Comparison of ENCODE assay signal across 8 mouse cellular contexts in genomic region chr4:135507547-135508350, GRCm38 (mm10). TPM values are rescaled to one million over a fixed set of nuclear protein-coding genes. Genes with fewer than 3 reads are reported as not detected.
DNase-seq lines count a peak whose midpoint lies in the region; ATAC-seq and TF ChIP-seq lines count a peak whose summit lies in the region.

No protein-coding gene starts in this region.

- peak overlapping the region; percentile 28 for H3K4me3 ChIP-seq in kidney, embryonic 14.5 days (ENCODE audit: low read length)
- peak overlapping the region; percentile 31 for H3K4me3 ChIP-seq in heart, embryonic 15.5 days
- H3K4me3 ChIP-seq in lung, postnatal 0 days (ENCODE audit: low read depth, low read length): no peak overlapping the region

- TF ChIP-seq EP300 in lung, postnatal 0 days (IDR thresholded peaks at IDR 0.05): no peak

- H3K27ac ChIP-seq in kidney, embryonic 14.5 days (ENCODE audit: low read depth, low read length): no peak overlapping the region
- no peak overlapping the region for H3K27ac ChIP-seq in heart, embryonic 15.5 days
- no peak overlapping the region for H3K27ac ChIP-seq in lung, postnatal 0 days (ENCODE audit: low read length)

- no peaks in the 10 kb centered on the region for H3K36me3 ChIP-seq in kidney, embryonic 14.5 days (ENCODE audit: control insufficient read depth, insufficient read depth, low read length)
- no peaks in the 10 kb centered on the region for H3K36me3 ChIP-seq in heart, embryonic 15.5 days
- no peaks in the 10 kb centered on the region for H3K36me3 ChIP-seq in lung, postnatal 0 days (ENCODE audit: insufficient read depth, low read length)

- ATAC-seq in kidney, embryonic 14.5 days (ENCODE audit: low FRiP score, low TSS enrichment): 0 out of 2 replicates have a peak, but pooled peaks have one; percentile 21
- no peak; the same call in 1 of the 2 replicates for ATAC-seq in heart, embryonic 15.5 days (replicated peaks; ENCODE audit: insufficient number of reproducible peaks, insufficient read depth, low FRiP score, low read depth)
- ATAC-seq in lung, postnatal 0 days: peak; percentile 37; the same call in 1 of the 2 replicates

- H3K9me3 ChIP-seq in kidney, embryonic 14.5 days (ENCODE audit: control insufficient read depth, low read length): no peaks in the 10 kb centered on the region
- no peaks in the 10 kb centered on the region for H3K9me3 ChIP-seq in heart, embryonic 15.5 days (replicated peaks)
- H3K9me3 ChIP-seq in lung, postnatal 0 days (ENCODE audit: low read length): no peaks in the 10 kb centered on the region

- WGBS in kidney, embryonic 14.5 days: 10% methylated on average over 22 of the region's 22 CpGs
- 11% methylated on average over 22 of the region's 22 CpGs for WGBS in heart, embryonic 15.5 days
- WGBS in lung, postnatal 0 days: 7% methylated on average over 22 of the region's 22 CpGs

- peak overlapping the region; percentile 46 for H3K4me2 ChIP-seq in kidney, embryonic 14.5 days (replicated peaks; ENCODE audit: low read depth, low read length)
- peak overlapping the region; percentile 54 for H3K4me2 ChIP-seq in heart, embryonic 15.5 days
- H3K4me2 ChIP-seq in lung, postnatal 0 days (replicated peaks; ENCODE audit: low read depth, low read length): peak overlapping the region; percentile 38

- DNase-seq in kidney, adult 8-10 months: no peak
- peak; percentile 79 for DNase-seq in embryo, embryonic 11 days
- DNase-seq in layer of hippocampus, postnatal 10 days (ENCODE audit: low spot score in 2 of 2): peak; percentile 58 to 74
- peak; percentile 50 for DNase-seq in lung, postnatal 0 days (ENCODE audit: low spot score)
- DNase-seq in right cerebral cortex, adult 2 months (ENCODE audit: low spot score in 2 of 2): peak; percentile 67 to 78
- DNase-seq in ovary, postnatal 36 days (ENCODE audit: low spot score): no peak

- peak; percentile 72 for TF ChIP-seq CTCF in lung, postnatal 0 days (IDR thresholded peaks at IDR 0.05)

- peaks cover 7% of the 10 kb centered on the region; the same call in 1 of the 2 replicates for H3K4me1 ChIP-seq in kidney, embryonic 14.5 days (ENCODE audit: control insufficient read depth, insufficient read depth, low read length)
- peaks cover 8% of the 10 kb centered on the region for H3K4me1 ChIP-seq in heart, embryonic 15.5 days (replicated peaks)
- H3K4me1 ChIP-seq in lung, postnatal 0 days (ENCODE audit: insufficient read depth, low read depth, low read length): no peaks in the 10 kb centered on the region

- H3K9ac ChIP-seq in kidney, embryonic 14.5 days (ENCODE audit: low read depth, low read length): peak overlapping the region; percentile 32; the same call in 1 of the 2 replicates
- H3K9ac ChIP-seq in heart, embryonic 15.5 days: peak overlapping the region; percentile 32; the same call in 1 of the 2 replicates
- H3K9ac ChIP-seq in lung, postnatal 0 days (replicated peaks; ENCODE audit: low read depth): 0 out of 2 replicates have a peak overlapping the region, but pooled peaks have one; percentile 12

- H3K27me3 ChIP-seq in kidney, embryonic 14.5 days (ENCODE audit: control insufficient read depth, insufficient read depth, low read length): no peaks in the 10 kb centered on the region
- H3K27me3 ChIP-seq in heart, embryonic 15.5 days: peaks cover 8% of the 10 kb centered on the region
- H3K27me3 ChIP-seq in lung, postnatal 0 days (replicated peaks; ENCODE audit: insufficient read depth, low read length): no peaks in the 10 kb centered on the region

RNA-seq across cellular contexts. Expression of gene Nipal3, which starts 12.9 kb away (rescaled TPM):
- 2.7 and 3.8 TPM in 2 replicates for polyA plus RNA-seq in kidney, embryonic 14.5 days (2014; fragmentation: Nextera tagmentation; extraction: Ambion mirVana)
- 4.1 and 5.2 TPM in 2 replicates for polyA plus RNA-seq in heart, embryonic 15.5 days (2015; fragmentation: Nextera tagmentation; extraction: Ambion mirVana)
- total RNA-seq in layer of hippocampus, postnatal 10 days (2021): 10 to 100 TPM; 60.9 to 66.2 TPM
- polyA plus RNA-seq in lung, postnatal 0 days (2015; fragmentation: Nextera tagmentation; extraction: Ambion mirVana): 9.7 and 12.0 TPM in 2 replicates

RNA-seq across cellular contexts. Expression of gene Stpg1, which starts 13.2 kb away (rescaled TPM):
- 0.64 and 0.81 TPM in 2 replicates for polyA plus RNA-seq in kidney, embryonic 14.5 days (2014; fragmentation: Nextera tagmentation; extraction: Ambion mirVana)
- 0.34 and 0.43 TPM in 2 replicates for polyA plus RNA-seq in heart, embryonic 15.5 days (2015; fragmentation: Nextera tagmentation; extraction: Ambion mirVana)
- total RNA-seq in layer of hippocampus, postnatal 10 days (2021): 1 to 10 TPM; 1.1 to 2.3 TPM
- 0.83 and 0.85 TPM in 2 replicates for polyA plus RNA-seq in lung, postnatal 0 days (2015; fragmentation: Nextera tagmentation; extraction: Ambion mirVana)

Comparison
In these comparisons a context has a peak if more than half of its experiments do, and no peak if none do; other contexts are left out.
1. DNase-seq: peak in embryo, embryonic 11 days (single experiment), layer of hippocampus, postnatal 10 days (2 of 2), lung, postnatal 0 days (single experiment) and right cerebral cortex, adult 2 months (2 of 2); none in kidney, adult 8-10 months (0 of 2) and ovary, postnatal 36 days (single experiment).
2. Peak in every context shown above with its lines, with median percentiles within 50 percentile points of each other: H3K4me2 ChIP-seq and H3K9ac ChIP-seq.